In genomic region chr8:24294565-24294964, GRCm38 (mm10) we compare ENCODE assay signal across 21 mouse cellular contexts.
DNase-seq lines count a peak whose midpoint lies in the region; ATAC-seq and TF ChIP-seq lines count a peak whose summit lies in the region.
"Had no signal": no experiment of that assay in that cellular context is flagged by ENCODE, and none has a peak within 500 bp of the region (broad histone marks: within the 10 kb centered on the region; RNA-seq: fewer than 3 reads in every experiment).

No protein-coding gene starts in this region.

- no peaks in the 10 kb centered on the region for H3K9me3 ChIP-seq in kidney, postnatal 0 days (replicated peaks; ENCODE audit: low read length)
- no peaks in the 10 kb centered on the region for H3K9me3 ChIP-seq in lung, embryonic 16.5 days (ENCODE audit: control insufficient read depth, low read length)
- H3K9me3 ChIP-seq: hindbrain, embryonic 15.5 days had no signal

- H3K4me3 ChIP-seq in kidney, postnatal 0 days (replicated peaks; ENCODE audit: low read depth, low read length): no peak overlapping the region
- no peak overlapping the region for H3K4me3 ChIP-seq in lung, embryonic 16.5 days (ENCODE audit: low read length)
- H3K4me3 ChIP-seq: embryonic facial prominence, embryonic 12.5 days; forebrain, embryonic 13.5 days; heart, adult 2 months; heart, embryonic 12.5 days; hindbrain, embryonic 10.5 days; hindbrain, embryonic 15.5 days had no signal

- no peak overlapping the region for H3K4me2 ChIP-seq in kidney, postnatal 0 days (ENCODE audit: low read length)
- H3K4me2 ChIP-seq in lung, embryonic 16.5 days (ENCODE audit: low read depth, low read length): no peak overlapping the region
- H3K4me2 ChIP-seq: embryonic facial prominence, embryonic 12.5 days; forebrain, embryonic 13.5 days; heart, embryonic 12.5 days; hindbrain, embryonic 15.5 days had no signal

- H3K9ac ChIP-seq in kidney, postnatal 0 days (ENCODE audit: low read depth, low read length): no peak overlapping the region
- H3K9ac ChIP-seq in lung, embryonic 16.5 days (ENCODE audit: low read length): no peak overlapping the region
- H3K9ac ChIP-seq: embryonic facial prominence, embryonic 12.5 days; forebrain, embryonic 13.5 days; forebrain, postnatal 0 days; heart, embryonic 12.5 days; hindbrain, embryonic 15.5 days had no signal

- 60% methylated on average over 1 of the region's 1 CpGs for WGBS in kidney, postnatal 0 days
- WGBS in lung, embryonic 16.5 days: 26% methylated on average over 1 of the region's 1 CpGs

- no peak for ATAC-seq in kidney, postnatal 0 days (replicated peaks; ENCODE audit: low FRiP score, low read depth)
- ATAC-seq in lung, embryonic 16.5 days (ENCODE audit: low read depth): peak; percentile 76
- ATAC-seq: forebrain, embryonic 13.5 days; forebrain, postnatal 0 days had no signal

- H3K4me1 ChIP-seq in kidney, postnatal 0 days (replicated peaks; ENCODE audit: insufficient read depth, low read length): no peaks in the 10 kb centered on the region
- no peaks in the 10 kb centered on the region for H3K4me1 ChIP-seq in lung, embryonic 16.5 days (replicated peaks; ENCODE audit: control insufficient read depth, insufficient read depth, low read length)
- H3K4me1 ChIP-seq: embryonic facial prominence, embryonic 12.5 days; hindbrain, embryonic 15.5 days had no signal

- no peaks in the 10 kb centered on the region for H3K36me3 ChIP-seq in kidney, postnatal 0 days (ENCODE audit: insufficient read depth, low read length)
- no peaks in the 10 kb centered on the region for H3K36me3 ChIP-seq in lung, embryonic 16.5 days (ENCODE audit: control insufficient read depth, insufficient read depth, low read length)
- H3K36me3 ChIP-seq: embryonic facial prominence, embryonic 12.5 days; heart, embryonic 12.5 days; hindbrain, embryonic 10.5 days; hindbrain, embryonic 15.5 days had no signal

- peak; percentile 54 for DNase-seq in kidney, postnatal 0 days (ENCODE audit: low spot score)
- no peak for DNase-seq in kidney, postnatal 25 days
- DNase-seq in lung, adult 18-20 months: no peak
- DNase-seq in lung, postnatal 10 days: peak; percentile 21
- DNase-seq in lung, postnatal 36 days: peak; percentile 7
- DNase-seq in cerebellum, postnatal 10 days: no peak
- no peak for DNase-seq in heart, adult 9 months (ENCODE audit: low spot score in 2 of 2)
- DNase-seq: adrenal gland, adult 2 months; adrenal gland, postnatal 25 days; cerebellum, adult 18-20 months; cerebellum, adult 9-11 months; embryo, embryonic 11 days; forebrain, postnatal 0 days; gastrocnemius, postnatal 14 days; heart, adult 2 months had no signal

- H3K27ac ChIP-seq in kidney, postnatal 0 days: no peak overlapping the region
- no peak overlapping the region for H3K27ac ChIP-seq in lung, embryonic 16.5 days (ENCODE audit: low read length)
- H3K27ac ChIP-seq: embryonic facial prominence, embryonic 12.5 days; forebrain, embryonic 13.5 days; heart, adult 2 months; hindbrain, embryonic 10.5 days; hindbrain, embryonic 15.5 days had no signal

- TF ChIP-seq CTCF in kidney, postnatal 0 days (IDR thresholded peaks at IDR 0.05; ENCODE audit: low read depth): no peak

- no peaks in the 10 kb centered on the region for H3K27me3 ChIP-seq in kidney, postnatal 0 days (ENCODE audit: insufficient read depth, low read length)
- no peaks in the 10 kb centered on the region for H3K27me3 ChIP-seq in lung, embryonic 16.5 days (ENCODE audit: control insufficient read depth, insufficient read depth, low read depth, low read length)
- H3K27me3 ChIP-seq: embryonic facial prominence, embryonic 12.5 days; forebrain, embryonic 13.5 days; heart, embryonic 12.5 days; hindbrain, embryonic 15.5 days had no signal

Comparison
In these comparisons a context has a peak if more than half of its experiments do, and no peak if none do; other contexts are left out.
1. DNase-seq: peak in kidney, postnatal 0 days (single experiment), lung, postnatal 10 days (single experiment) and lung, postnatal 36 days (single experiment); none in kidney, postnatal 25 days (0 of 2), lung, adult 18-20 months (0 of 2), cerebellum, postnatal 10 days (0 of 2) and heart, adult 9 months (0 of 2).